Mouse (Mus musculus) cerebellum, postnatal 10 days (tissue): ENCODE measurements around the gene Fbxw4.

Experiments
- DNase-seq, 2 experiments: peaks; one replicate each; pipeline ENCODE4 v3.0.0; 2021; ENCODE audit warnings: mixed read lengths in 2 of 2

Gene Fbxw4

DNA sequence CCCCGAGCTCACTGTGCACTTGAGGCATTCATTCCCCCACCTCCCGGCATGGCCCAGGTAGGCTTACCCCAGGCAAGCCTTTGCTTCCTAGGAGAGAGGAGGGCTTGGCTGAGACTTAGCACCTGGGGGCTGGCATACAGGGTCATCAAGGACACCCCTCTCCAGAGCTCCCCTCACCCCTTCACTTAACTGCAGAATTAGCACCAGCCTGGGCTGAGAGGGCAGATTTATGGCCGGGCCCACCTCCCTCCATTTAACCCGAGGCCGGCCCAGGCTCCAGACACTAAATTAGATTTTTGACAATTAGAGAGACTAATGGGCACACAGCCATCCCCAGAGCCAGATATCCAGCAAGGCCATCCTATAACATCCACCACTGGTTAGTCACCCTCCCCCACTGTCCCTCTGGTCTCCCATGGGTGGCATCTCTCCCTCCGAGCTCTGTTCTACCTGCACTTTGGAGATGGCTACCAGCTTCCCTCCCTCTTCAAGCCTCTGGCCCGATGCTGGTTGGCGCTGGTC is 124.8 kb downstream of the Fbxw4 start:
- DNase-seq: no peak

- no peak for DNase-seq
Measured at GRCm38 (mm10) chr19:45533617-45534016, 126.5 kb downstream of the Fbxw4 start.

- no peak for DNase-seq
Measured at GRCm38 (mm10) chr19:45531554-45531953, 128.6 kb downstream of the Fbxw4 start.

DNA sequence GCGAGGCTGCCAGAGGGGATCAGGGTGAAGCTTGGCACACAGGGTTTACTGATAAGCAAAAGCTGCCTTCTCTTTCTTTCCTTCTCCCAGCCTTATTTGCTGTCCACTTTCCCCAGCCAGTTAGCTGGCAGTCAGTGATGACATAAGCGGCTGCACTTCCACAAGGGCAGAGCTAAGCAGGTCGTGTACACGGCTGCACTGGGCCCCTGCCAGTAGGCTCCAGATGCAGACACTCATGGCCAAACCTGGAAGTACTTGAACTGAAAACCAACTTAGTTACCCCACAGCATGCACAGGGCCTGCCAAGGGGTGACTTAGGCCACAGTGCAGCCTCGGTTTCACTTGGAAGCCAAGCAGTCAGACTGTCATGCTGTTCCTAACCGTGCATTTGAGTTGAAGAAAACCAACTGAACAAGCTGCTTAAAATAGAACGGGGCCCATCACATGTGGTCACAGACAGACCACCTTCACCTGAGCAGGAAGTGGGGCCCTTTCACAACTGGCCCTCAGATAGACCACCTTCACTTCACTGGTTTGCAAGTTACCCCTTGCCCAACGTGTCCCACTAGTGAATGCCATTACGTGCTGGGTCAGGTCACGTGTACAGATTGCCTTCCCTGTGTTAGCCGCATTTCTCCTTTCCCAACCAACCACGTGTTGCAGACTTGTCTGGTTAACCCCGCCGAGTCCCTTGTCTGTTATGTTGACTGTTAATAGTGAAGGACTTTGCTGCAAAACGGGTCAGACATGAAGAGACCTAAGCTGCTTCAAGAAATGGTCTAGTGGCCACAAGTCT is 129.7 kb downstream of the Fbxw4 start:
- DNase-seq: no peak

- no peak for DNase-seq
Measured at GRCm38 (mm10) chr19:45529294-45529693, 130.8 kb downstream of the Fbxw4 start.
